Mouse (Mus musculus): ENCODE measurements around the gene Slc3a2. TPM values are rescaled to one million over a fixed set of nuclear protein-coding genes. Genes with fewer than 3 reads are reported as not detected.

The Slc3a2 gene
- polyA plus RNA-seq (2015; fragmentation: Nextera tagmentation; extraction: Ambion mirVana), result 149 and 155 TPM in 2 replicates

- peak within 1 kb of the TSS; percentile 92 for H3K9ac ChIP-seq
- H3K27ac ChIP-seq (replicated peaks), result peak within 1 kb of the TSS; percentile 96
- no peaks in the 10 kb centered on the region for H3K27me3 ChIP-seq
- peak within 1 kb of the TSS; percentile 79 for H3K4me2 ChIP-seq
- under 1% methylated on average over 50 of the region's 50 CpGs for WGBS
- ATAC-seq (ENCODE audit: low read depth), result peak; percentile 95
- no peaks in the 10 kb centered on the region for H3K9me3 ChIP-seq
- peaks cover 30% of the 10 kb centered on the region for H3K36me3 ChIP-seq
- peaks cover 53% of the 10 kb centered on the region for H3K4me1 ChIP-seq (replicated peaks)
- peak within 1 kb of the TSS; percentile 64 for H3K4me3 ChIP-seq
These were observed at the start of gene Slc3a2 for GRCm38 (mm10) chr19:8722907-8723573. Gene Slc3a2 (minus strand): TSS chr19:8723369.

- H3K27ac ChIP-seq (replicated peaks), result peak within 1 kb of the TSS; percentile 93
- peak within 1 kb of the TSS; percentile 72 for H3K4me2 ChIP-seq
- peaks cover 64% of the 10 kb centered on the region for H3K36me3 ChIP-seq
- ATAC-seq (ENCODE audit: low read depth), result peak; percentile 45; the same call in 1 of the 2 replicates
- 21% methylated on average over 29 of the region's 29 CpGs for WGBS
- no peaks in the 10 kb centered on the region for H3K27me3 ChIP-seq
- peak within 1 kb of the TSS; percentile 97 for H3K9ac ChIP-seq
- peaks cover 40% of the 10 kb centered on the region for H3K4me1 ChIP-seq (replicated peaks)
- peak within 1 kb of the TSS; percentile 80 for H3K4me3 ChIP-seq
- H3K9me3 ChIP-seq, result no peaks in the 10 kb centered on the region
These were observed 47.5 kb upstream of the Slc3a2 start, which contains the start of gene Tmem223 for GRCm38 (mm10) chr19:8770567-8771270. Gene Tmem223 (plus strand): TSS chr19:8770996.

GRCm38 (mm10) chr19:8765562-8765961, 42.4 kb upstream of the Slc3a2 start:
- WGBS, result 97% methylated on average over 9 of the region's 9 CpGs
- ATAC-seq (ENCODE audit: low read depth), result no peak
- H3K27ac ChIP-seq (replicated peaks), result no peak overlapping the region
- H3K4me3 ChIP-seq, result no peak overlapping the region
- H3K4me1 ChIP-seq (replicated peaks), result peaks cover 5% of the 10 kb centered on the region
- H3K9me3 ChIP-seq, result no peaks in the 10 kb centered on the region
- no peaks in the 10 kb centered on the region for H3K27me3 ChIP-seq
- no peak overlapping the region for H3K4me2 ChIP-seq
- peaks cover 88% of the 10 kb centered on the region for H3K36me3 ChIP-seq
- no peak overlapping the region for H3K9ac ChIP-seq

- H3K4me3 ChIP-seq, result no peak overlapping the region
- H3K27me3 ChIP-seq, result no peaks in the 10 kb centered on the region
- no peak overlapping the region for H3K9ac ChIP-seq
- peaks cover 65% of the 10 kb centered on the region for H3K36me3 ChIP-seq
- 95% methylated on average over 4 of the region's 4 CpGs for WGBS
- peaks cover 8% of the 10 kb centered on the region for H3K4me1 ChIP-seq (replicated peaks)
- ATAC-seq (ENCODE audit: low read depth), result no peak
- H3K27ac ChIP-seq (replicated peaks), result no peak overlapping the region
- H3K4me2 ChIP-seq, result no peak overlapping the region
- H3K9me3 ChIP-seq, result no peaks in the 10 kb centered on the region
These were observed 40.1 kb upstream of the Slc3a2 start for GRCm38 (mm10) chr19:8763276-8763675.

GRCm38 (mm10) chr19:8760757-8761156, 37.6 kb upstream of the Slc3a2 start:
- peaks cover 25% of the 10 kb centered on the region for H3K4me1 ChIP-seq (replicated peaks)
- H3K4me2 ChIP-seq, result no peak overlapping the region
- WGBS, result 89% methylated on average over 2 of the region's 2 CpGs
- no peaks in the 10 kb centered on the region for H3K27me3 ChIP-seq
- no peak overlapping the region for H3K27ac ChIP-seq (replicated peaks)
- no peaks in the 10 kb centered on the region for H3K9me3 ChIP-seq
- no peak overlapping the region for H3K4me3 ChIP-seq
- no peak overlapping the region for H3K9ac ChIP-seq
- ATAC-seq (ENCODE audit: low read depth), result no peak
- H3K36me3 ChIP-seq, result peaks cover 41% of the 10 kb centered on the region

- Histone ChIP-seq H3K4me3 (no peak overlapping the region; the same call in 1 of the 2 replicates), H3K27me3 (no peaks in the 10 kb centered on the region), H3K27ac (replicated peaks) (no peak overlapping the region), H3K36me3 (peaks cover 39% of the 10 kb centered on the region), H3K4me2 (peak overlapping the region; percentile 88), H3K9me3 (no peaks in the 10 kb centered on the region), H3K4me1 (replicated peaks) (peaks cover 34% of the 10 kb centered on the region), H3K9ac (no peak overlapping the region)
- ATAC-seq (ENCODE audit: low read depth), result no peak
- WGBS, result 98% methylated on average over 2 of the region's 2 CpGs
These were observed 35.7 kb upstream of the Slc3a2 start for GRCm38 (mm10) chr19:8758899-8759298.

- Histone ChIP-seq H3K36me3 (peaks cover 38% of the 10 kb centered on the region), H3K27ac (replicated peaks) (peak overlapping the region; percentile 87), H3K4me2 (peak overlapping the region; percentile 88), H3K9me3 (no peaks in the 10 kb centered on the region), H3K4me3 (peak overlapping the region; percentile 97), H3K27me3 (no peaks in the 10 kb centered on the region), H3K4me1 (replicated peaks) (peaks cover 34% of the 10 kb centered on the region), H3K9ac (peak overlapping the region; percentile 95)
- ATAC-seq (ENCODE audit: low read depth), result no peak
- 5% methylated on average over 14 of the region's 14 CpGs for WGBS
These were observed 34.4 kb upstream of the Slc3a2 start for GRCm38 (mm10) chr19:8757471-8757998.

GRCm38 (mm10) chr19:8756635-8757387, 33.6 kb upstream of the Slc3a2 start, which contains the start of gene Nxf1:
Gene Nxf1 (plus strand): TSS chr19:8757073.
- H3K4me3 ChIP-seq, result peak within 1 kb of the TSS; percentile 97
- H3K9ac ChIP-seq, result peak within 1 kb of the TSS; percentile 95
- peak within 1 kb of the TSS; percentile 88 for H3K4me2 ChIP-seq
- H3K27ac ChIP-seq (replicated peaks), result peak within 1 kb of the TSS; percentile 87
- H3K36me3 ChIP-seq, result peaks cover 38% of the 10 kb centered on the region
- WGBS, result under 1% methylated on average over 75 of the region's 75 CpGs
- H3K27me3 ChIP-seq, result no peaks in the 10 kb centered on the region
- peaks cover 34% of the 10 kb centered on the region for H3K4me1 ChIP-seq (replicated peaks)
- H3K9me3 ChIP-seq, result no peaks in the 10 kb centered on the region
- peak; percentile 93 for ATAC-seq (ENCODE audit: low read depth)

GRCm38 (mm10) chr19:8755652-8756051, 32.5 kb upstream of the Slc3a2 start:
- peaks cover 48% of the 10 kb centered on the region for H3K36me3 ChIP-seq
- no peak overlapping the region for H3K9ac ChIP-seq
- H3K27me3 ChIP-seq, result no peaks in the 10 kb centered on the region
- peak overlapping the region; percentile 97 for H3K4me3 ChIP-seq
- ATAC-seq (ENCODE audit: low read depth), result no peak
- peaks cover 34% of the 10 kb centered on the region for H3K4me1 ChIP-seq (replicated peaks)
- H3K4me2 ChIP-seq, result peak overlapping the region; percentile 88
- 88% methylated on average over 3 of the region's 3 CpGs for WGBS
- no peak overlapping the region for H3K27ac ChIP-seq (replicated peaks)
- H3K9me3 ChIP-seq, result no peaks in the 10 kb centered on the region

GRCm38 (mm10) chr19:8747368-8747767, 24.2 kb upstream of the Slc3a2 start:
- Histone ChIP-seq H3K27me3 (no peaks in the 10 kb centered on the region), H3K4me3 (no peak overlapping the region), H3K9me3 (no peaks in the 10 kb centered on the region), H3K27ac (replicated peaks) (no peak overlapping the region), H3K9ac (no peak overlapping the region), H3K36me3 (peaks cover 96% of the 10 kb centered on the region), H3K4me2 (no peak overlapping the region), H3K4me1 (replicated peaks) (peaks cover 9% of the 10 kb centered on the region)
- ATAC-seq (ENCODE audit: low read depth), result no peak
- 73% methylated on average over 2 of the region's 2 CpGs for WGBS

- no peak overlapping the region for H3K4me3 ChIP-seq
- ATAC-seq (ENCODE audit: low read depth), result no peak
- 100% methylated on average over 1 of the region's 1 CpGs for WGBS
- peaks cover 81% of the 10 kb centered on the region for H3K36me3 ChIP-seq
- H3K27ac ChIP-seq (replicated peaks), result no peak overlapping the region
- H3K27me3 ChIP-seq, result no peaks in the 10 kb centered on the region
- no peaks in the 10 kb centered on the region for H3K9me3 ChIP-seq
- H3K9ac ChIP-seq, result no peak overlapping the region
- H3K4me2 ChIP-seq, result no peak overlapping the region
- H3K4me1 ChIP-seq (replicated peaks), result peaks cover 20% of the 10 kb centered on the region
These were observed 22.2 kb upstream of the Slc3a2 start for GRCm38 (mm10) chr19:8745382-8745781.
